9 mouse cellular contexts compared by ENCODE assay signal in the genomic region with DNA sequence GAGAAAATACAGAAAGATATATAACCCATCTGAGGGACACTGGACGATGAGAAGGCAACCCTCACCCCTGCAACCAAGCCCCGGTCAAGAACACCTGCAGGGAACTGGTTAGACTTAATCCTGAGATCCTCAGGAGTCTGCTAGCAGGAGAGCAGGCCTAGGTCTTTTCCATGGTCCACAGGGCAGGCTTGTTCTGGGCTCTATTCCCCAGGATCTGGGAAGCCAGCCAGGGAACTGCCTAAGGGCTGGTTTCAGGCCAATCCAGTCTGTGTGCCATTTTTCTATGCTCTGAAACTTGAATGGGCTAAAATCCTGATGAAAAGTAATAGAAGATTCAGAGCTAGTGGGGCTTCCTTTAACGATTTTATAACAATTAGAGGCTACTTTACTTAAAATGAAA.
DNase-seq lines count a peak whose midpoint lies in the region; ATAC-seq and TF ChIP-seq lines count a peak whose summit lies in the region.
"Had no signal": no experiment of that assay in that cellular context is flagged by ENCODE, and none has a peak within 500 bp of the region (broad histone marks: within the 10 kb centered on the region; RNA-seq: fewer than 3 reads in every experiment).

No protein-coding gene starts in this region.

- H3K4me3 ChIP-seq in lung, embryonic 16.5 days (ENCODE audit: low read length): no peak overlapping the region
- H3K4me3 ChIP-seq in lung, adult 2 months (replicated peaks; ENCODE audit: extremely low read depth, low read depth, low read length): no peak overlapping the region
- H3K4me3 ChIP-seq: liver, embryonic 15.5 days had no signal

- TF ChIP-seq CTCF in lung, adult 2 months (IDR thresholded peaks at IDR 0.05; ENCODE audit: insufficient read depth, low read length): no peak

- peak; percentile 64; the same call in 1 of the 2 replicates for ATAC-seq in lung, embryonic 16.5 days (ENCODE audit: low read depth)

- H3K27me3 ChIP-seq in lung, embryonic 16.5 days (ENCODE audit: control insufficient read depth, insufficient read depth, low read depth, low read length): no peaks in the 10 kb centered on the region

- H3K4me1 ChIP-seq in lung, embryonic 16.5 days (replicated peaks; ENCODE audit: control insufficient read depth, insufficient read depth, low read length): no peaks in the 10 kb centered on the region
- H3K4me1 ChIP-seq in lung, adult 2 months (ENCODE audit: control insufficient read depth, insufficient read depth, low read length): no peaks in the 10 kb centered on the region
- H3K4me1 ChIP-seq: liver, embryonic 15.5 days had no signal

- WGBS in lung, embryonic 16.5 days: 66% methylated on average over 3 of the region's 3 CpGs
- WGBS in lung, adult 2 months: 58% methylated on average over 3 of the region's 3 CpGs

- H3K36me3 ChIP-seq in lung, embryonic 16.5 days (ENCODE audit: control insufficient read depth, insufficient read depth, low read length): no peaks in the 10 kb centered on the region
- H3K36me3 ChIP-seq: liver, embryonic 15.5 days had no signal

- TF ChIP-seq POLR2A in lung, adult 2 months (IDR thresholded peaks at IDR 0.05; ENCODE audit: borderline replicate concordance, extremely low read depth, low read depth, low read length): no peak

- no peak overlapping the region for H3K9ac ChIP-seq in lung, embryonic 16.5 days (ENCODE audit: low read length)
- H3K9ac ChIP-seq: liver, embryonic 15.5 days had no signal

- DNase-seq in lung, adult 2 months: no peak
- peak; percentile 72 for DNase-seq in cerebellum, adult 9-11 months
- DNase-seq in heart, postnatal 14 days: peak; percentile 64 to 77
- DNase-seq in left cerebral cortex, postnatal 10 days (ENCODE audit: extremely low spot score in 1 of 2, low spot score in 2 of 2): peak; percentile 68 to 73
- peak; percentile 87 to 90 for DNase-seq in right cerebral cortex, postnatal 10 days (ENCODE audit: low spot score in 2 of 2)
- no peak for DNase-seq in urinary bladder, postnatal 10 days (ENCODE audit: low spot score)
- DNase-seq in urinary bladder, adult 2 months (ENCODE audit: low spot score): no peak

- H3K27ac ChIP-seq in lung, embryonic 16.5 days (ENCODE audit: low read length): no peak overlapping the region
- H3K27ac ChIP-seq: liver, embryonic 15.5 days had no signal

- H3K4me2 ChIP-seq in lung, embryonic 16.5 days (ENCODE audit: low read depth, low read length): no peak overlapping the region
- H3K4me2 ChIP-seq: liver, embryonic 15.5 days had no signal

- H3K9me3 ChIP-seq in lung, embryonic 16.5 days (ENCODE audit: control insufficient read depth, low read length): no peaks in the 10 kb centered on the region
- H3K9me3 ChIP-seq: liver, embryonic 15.5 days had no signal

- intact Hi-C loops in heart, postnatal 14 days (cut with DNase I): no loop called here
- intact Hi-C loops in left cerebral cortex, postnatal 10 days (cut with DNase I): no loop called here

Comparison
In these comparisons a context has a peak if more than half of its experiments do, and no peak if none do; other contexts are left out.
1. DNase-seq: peak in cerebellum, adult 9-11 months (single experiment), heart, postnatal 14 days (2 of 2), left cerebral cortex, postnatal 10 days (2 of 2) and right cerebral cortex, postnatal 10 days (2 of 2); none in lung, adult 2 months (single experiment), urinary bladder, postnatal 10 days (single experiment) and urinary bladder, adult 2 months (single experiment).